Mouse (Mus musculus) stomach, embryonic 16.5 days (tissue): ENCODE data around the gene Rad9a. TPM values are rescaled to one million over a fixed set of nuclear protein-coding genes. Genes with fewer than 3 reads are reported as not detected.

ENCODE experiments used
- ATAC-seq: fragments of 200-750 bp; cut with Nextera tagmentation; 2 replicates; pipeline ENCODE4 v1.8.0; 2017; ENCODE audit warnings: moderate number of reproducible peaks, moderate TSS enrichment; ENCODE audit not compliant: insufficient read depth, low FRiP score
- H3K27ac ChIP-seq: fragments of 300-500 bp; sonication (generic); 2 replicates; pipeline ENCODE4 v1.5.1; 2014; ENCODE audit warnings: low read length
- H3K27me3 ChIP-seq: fragments of 300-500 bp; sonication (generic); 2 replicates; pipeline ENCODE4 v1.6.1; 2014; ENCODE audit warnings: low read length, control low read depth, mixed read lengths; ENCODE audit not compliant: control insufficient read depth, insufficient read depth
- H3K36me3 ChIP-seq: fragments of 300-500 bp; sonication (generic); 2 replicates; pipeline ENCODE4 v1.6.1; 2014; ENCODE audit warnings: low read length; ENCODE audit not compliant: control insufficient read depth, insufficient read depth
- H3K4me1 ChIP-seq: fragments of 300-500 bp; sonication (generic); 2 replicates; pipeline ENCODE4 v1.6.1; 2014; ENCODE audit warnings: low read length, control low read depth, mixed read lengths; ENCODE audit not compliant: control insufficient read depth, insufficient read depth
- H3K4me2 ChIP-seq: fragments of 300-500 bp; sonication (generic); 2 replicates; pipeline ENCODE4 v1.6.1; 2014; ENCODE audit warnings: low read depth, low read length, mixed read lengths
- H3K4me3 ChIP-seq: fragments of 300-500 bp; sonication (generic); replicated peaks from 2 replicates; pipeline ENCODE4 v1.5.1; 2014; ENCODE audit warnings: mild to moderate bottlenecking, low read length
- H3K9ac ChIP-seq: fragments of 300-500 bp; sonication (generic); 2 replicates; pipeline ENCODE4 v1.6.1; 2014; ENCODE audit warnings: low read length
- H3K9me3 ChIP-seq: fragments of 300-500 bp; sonication (generic); replicated peaks from 2 replicates; pipeline ENCODE4 v1.6.1; 2016; ENCODE audit warnings: low read length, control low read depth; ENCODE audit not compliant: control insufficient read depth
- WGBS: fragments of 180-500 bp; shearing (Covaris S2); extraction: QIAGEN DNeasy Blood & Tissue Kit; methylation state at CpG from one replicate; pipeline ENCODE4 v1.1.7; 2014; 5-methylcytosine and 5-hydroxymethylcytosine counted together
- polyA plus RNA-seq: library from polyadenylated mRNA; unstranded; fragments of >200 nt; fragmentation: Nextera tagmentation; extraction: Ambion mirVana; gene quantifications from 2 replicates; pipeline ENCODE4 v1.2.1, GENCODE M21; 2015

Rad9a gene
- polyA plus RNA-seq, 1 experiment from 2014 or later, result 26.7 TPM

DNA sequence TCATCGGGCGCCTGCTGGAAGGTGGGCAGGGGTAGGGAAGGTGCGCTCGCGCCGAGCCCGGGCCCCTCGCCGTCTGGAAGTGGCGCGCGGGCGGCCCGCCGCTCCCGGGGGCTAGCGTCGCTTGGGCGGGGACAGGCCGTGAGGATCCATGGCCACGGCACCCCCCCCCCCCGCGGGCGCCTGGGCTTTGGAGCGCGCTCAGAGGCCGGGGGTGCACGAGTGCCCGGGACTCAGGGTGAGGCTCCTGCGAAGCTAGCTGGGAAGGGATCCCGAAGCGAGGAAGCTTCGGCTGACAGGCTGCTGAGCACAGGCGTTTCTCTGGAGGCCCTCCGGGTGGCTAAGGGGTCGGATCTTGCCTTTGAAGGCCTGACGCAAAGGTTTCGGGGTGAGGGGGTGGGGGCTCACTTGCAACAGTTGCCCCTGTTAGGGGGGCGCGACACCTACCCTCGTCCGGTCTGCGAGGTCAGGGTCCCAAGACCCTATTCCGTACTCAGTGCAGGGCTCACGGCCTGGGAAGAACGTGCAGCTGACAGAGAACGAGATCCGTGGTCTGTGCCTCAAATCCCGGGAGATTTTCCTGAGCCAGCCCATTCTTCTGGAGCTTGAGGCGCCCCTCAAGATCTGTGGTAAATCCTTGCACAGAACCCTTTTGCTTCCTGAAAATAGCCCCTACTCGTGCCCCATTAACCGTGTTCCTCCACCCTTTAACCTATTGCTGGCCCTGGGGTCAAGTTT is 9.0 kb downstream of the Rad9a start:
- under 1% methylated on average over 50 of the region's 52 CpGs for WGBS
- H3K36me3 ChIP-seq, result peaks cover 24% of the 10 kb centered on the region; the same call in 1 of the 2 replicates

DNA sequence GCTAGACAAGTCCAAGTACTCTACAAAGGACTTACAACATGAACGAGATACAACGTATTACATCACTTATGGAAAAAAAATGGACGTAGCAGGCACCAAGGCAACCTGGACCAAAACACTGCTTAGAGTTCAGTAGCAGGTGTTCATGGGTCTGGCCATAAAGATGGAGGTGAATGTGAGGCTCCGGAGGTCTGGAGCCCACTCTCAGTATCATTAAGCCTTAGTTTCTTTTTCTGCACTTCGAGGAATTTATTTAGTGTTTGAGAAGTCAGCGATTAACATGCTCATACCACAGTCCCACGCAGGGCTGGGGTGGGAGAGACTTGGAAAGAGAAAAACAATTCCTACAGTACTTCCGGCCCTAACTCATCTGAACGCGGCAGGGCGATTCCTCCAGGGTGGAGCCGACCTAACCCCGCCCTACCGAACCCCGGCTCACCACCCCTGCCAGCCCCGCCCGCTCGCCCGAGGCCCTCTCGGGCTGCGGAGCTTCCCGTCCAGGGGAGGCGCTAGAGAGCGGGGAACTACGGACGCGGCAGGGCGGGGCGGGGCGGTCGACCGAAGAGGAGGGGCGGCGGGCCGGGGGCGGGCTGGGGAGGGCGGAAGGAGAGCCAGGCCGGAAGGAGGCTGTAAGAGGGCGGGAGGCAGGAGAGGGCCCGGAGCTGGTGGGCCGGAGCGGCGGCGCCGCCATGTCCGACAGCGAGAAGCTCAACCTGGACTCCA is 9.8 kb downstream of the Rad9a start, which contains the start of gene Ppp1ca:
Gene Ppp1ca, plus strand, starts transcription at position 538 of the 723 bp plus-strand sequence.
- peak within 1 kb of the TSS; percentile 93 for H3K4me3 ChIP-seq
- 3% methylated on average over 43 of the region's 47 CpGs for WGBS
- peak within 1 kb of the TSS; percentile 97 for H3K4me2 ChIP-seq
- ATAC-seq, result peak; percentile 95
- no peaks in the 10 kb centered on the region for H3K9me3 ChIP-seq
- no peaks in the 10 kb centered on the region for H3K27me3 ChIP-seq
- H3K4me1 ChIP-seq, result peaks cover 19% of the 10 kb centered on the region
- H3K36me3 ChIP-seq, result peaks cover 24% of the 10 kb centered on the region; the same call in 1 of the 2 replicates
- H3K27ac ChIP-seq, result peak within 1 kb of the TSS; percentile 96
- H3K9ac ChIP-seq, result peak within 1 kb of the TSS; percentile 99

More for the DNA sequence above, 9.0 kb downstream of the Rad9a start:
- ATAC-seq, result peak; percentile 48
- peak overlapping the region; percentile 93 for H3K4me3 ChIP-seq
- H3K27ac ChIP-seq, result peak overlapping the region; percentile 96
- H3K4me2 ChIP-seq, result peak overlapping the region; percentile 97
- no peaks in the 10 kb centered on the region for H3K27me3 ChIP-seq
- H3K9me3 ChIP-seq, result no peaks in the 10 kb centered on the region
- H3K9ac ChIP-seq, result peak overlapping the region; percentile 99
- peaks cover 19% of the 10 kb centered on the region for H3K4me1 ChIP-seq

DNA sequence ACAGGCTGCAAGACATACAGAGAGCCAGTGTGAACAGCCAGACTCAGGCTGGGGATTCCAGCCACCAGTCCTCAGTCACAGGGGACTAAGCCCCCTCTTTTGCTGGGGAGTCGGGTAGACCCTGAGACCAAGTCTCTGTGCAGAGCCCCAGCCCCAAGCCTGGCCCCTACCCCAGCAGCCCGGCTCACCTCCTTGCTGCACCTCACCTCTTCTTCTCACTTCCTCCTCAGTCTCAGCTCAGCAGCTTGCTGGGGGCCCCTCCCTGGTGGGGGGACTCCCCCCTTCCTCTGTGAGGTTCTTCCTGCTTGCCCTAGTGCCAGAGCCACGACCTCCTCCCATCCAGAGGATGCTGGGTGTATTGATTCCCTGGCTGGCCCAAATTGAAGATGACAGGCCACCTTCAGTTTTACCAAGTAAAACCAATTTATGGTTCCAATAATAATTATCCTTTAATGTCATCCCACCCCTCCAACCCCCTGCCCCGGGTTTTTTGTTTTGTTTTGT is 10.6 kb downstream of the Rad9a start, which contains the start of gene Tbc1d10c:
Gene Tbc1d10c, minus strand, starts transcription at position 454 of the 504 bp plus-strand sequence.
- peak within 1 kb of the TSS; percentile 97 for H3K4me2 ChIP-seq
- H3K9ac ChIP-seq, result peak within 1 kb of the TSS; percentile 99
- 54% methylated on average over 4 of the region's 4 CpGs for WGBS
- peak within 1 kb of the TSS; percentile 93 for H3K4me3 ChIP-seq
- peak within 1 kb of the TSS; percentile 96 for H3K27ac ChIP-seq
- H3K27me3 ChIP-seq, result no peaks in the 10 kb centered on the region
- peaks cover 22% of the 10 kb centered on the region; the same call in 1 of the 2 replicates for H3K36me3 ChIP-seq
- no peaks in the 10 kb centered on the region for H3K9me3 ChIP-seq
- peaks cover 19% of the 10 kb centered on the region for H3K4me1 ChIP-seq
- ATAC-seq, result no peak

DNA sequence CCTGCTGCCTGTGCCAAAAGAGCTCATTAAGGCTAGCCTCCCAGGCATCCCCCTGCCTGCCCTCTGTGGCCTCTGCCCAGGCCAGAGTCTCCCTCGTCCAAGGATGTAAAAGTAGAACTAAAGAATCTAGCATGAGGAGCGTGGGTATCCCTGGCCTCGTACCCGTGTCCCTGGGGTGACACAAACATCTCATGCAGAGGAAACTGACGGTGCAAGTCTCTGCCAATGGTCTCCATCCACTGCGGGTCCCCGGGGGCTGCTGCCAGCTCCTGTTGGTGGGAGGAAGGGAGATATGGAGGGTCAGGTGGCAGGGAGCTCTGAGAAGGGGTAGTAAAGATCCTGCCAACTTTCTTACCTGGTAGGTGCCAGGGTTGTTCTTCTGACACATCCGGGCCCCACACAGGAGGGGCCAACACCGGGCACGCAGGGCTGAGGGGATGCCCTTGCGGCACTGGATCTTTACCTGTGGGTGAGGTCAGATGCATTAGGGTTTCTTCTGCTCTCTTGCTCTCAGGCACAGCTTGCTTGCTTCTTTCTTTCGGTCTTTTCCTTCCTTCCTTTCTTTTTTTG is 12.3 kb downstream of the Rad9a start:
- no peak overlapping the region for H3K4me3 ChIP-seq
- H3K27ac ChIP-seq, result no peak overlapping the region
- H3K4me2 ChIP-seq, result no peak overlapping the region
- H3K4me1 ChIP-seq, result peaks cover 19% of the 10 kb centered on the region
- WGBS, result 90% methylated on average over 12 of the region's 12 CpGs
- H3K9ac ChIP-seq, result no peak overlapping the region
- no peaks in the 10 kb centered on the region for H3K9me3 ChIP-seq
- peaks cover 11% of the 10 kb centered on the region; the same call in 1 of the 2 replicates for H3K36me3 ChIP-seq
- no peaks in the 10 kb centered on the region for H3K27me3 ChIP-seq
- ATAC-seq, result no peak

DNA sequence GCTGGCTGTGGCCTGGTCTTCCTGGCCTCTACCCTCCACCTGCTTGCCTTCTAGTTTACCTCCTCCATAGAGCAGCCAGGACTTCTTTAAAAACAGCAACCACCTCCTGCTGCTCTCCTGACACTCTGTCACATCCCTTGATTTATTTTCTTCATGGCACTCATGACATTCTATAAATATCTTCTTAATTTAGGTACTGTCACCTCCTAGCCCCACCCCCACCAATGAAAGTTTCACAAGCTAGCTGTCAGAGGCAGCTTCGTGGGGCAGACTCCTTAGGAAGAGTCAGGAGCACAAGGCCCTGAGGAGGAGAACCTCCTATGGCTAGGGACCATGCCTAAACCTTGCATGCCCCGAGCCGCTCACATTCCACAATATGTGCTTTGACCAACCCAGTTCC is 14.2 kb downstream of the Rad9a start:
- Histone ChIP-seq H3K27ac (no peak overlapping the region), H3K9me3 (no peaks in the 10 kb centered on the region), H3K4me2 (no peak overlapping the region), H3K36me3 (no peaks in the 10 kb centered on the region), H3K27me3 (no peaks in the 10 kb centered on the region), H3K9ac (no peak overlapping the region), H3K4me1 (peaks cover 7% of the 10 kb centered on the region), H3K4me3 (no peak overlapping the region)
- 74% methylated on average over 3 of the region's 3 CpGs for WGBS
- ATAC-seq, result no peak

DNA sequence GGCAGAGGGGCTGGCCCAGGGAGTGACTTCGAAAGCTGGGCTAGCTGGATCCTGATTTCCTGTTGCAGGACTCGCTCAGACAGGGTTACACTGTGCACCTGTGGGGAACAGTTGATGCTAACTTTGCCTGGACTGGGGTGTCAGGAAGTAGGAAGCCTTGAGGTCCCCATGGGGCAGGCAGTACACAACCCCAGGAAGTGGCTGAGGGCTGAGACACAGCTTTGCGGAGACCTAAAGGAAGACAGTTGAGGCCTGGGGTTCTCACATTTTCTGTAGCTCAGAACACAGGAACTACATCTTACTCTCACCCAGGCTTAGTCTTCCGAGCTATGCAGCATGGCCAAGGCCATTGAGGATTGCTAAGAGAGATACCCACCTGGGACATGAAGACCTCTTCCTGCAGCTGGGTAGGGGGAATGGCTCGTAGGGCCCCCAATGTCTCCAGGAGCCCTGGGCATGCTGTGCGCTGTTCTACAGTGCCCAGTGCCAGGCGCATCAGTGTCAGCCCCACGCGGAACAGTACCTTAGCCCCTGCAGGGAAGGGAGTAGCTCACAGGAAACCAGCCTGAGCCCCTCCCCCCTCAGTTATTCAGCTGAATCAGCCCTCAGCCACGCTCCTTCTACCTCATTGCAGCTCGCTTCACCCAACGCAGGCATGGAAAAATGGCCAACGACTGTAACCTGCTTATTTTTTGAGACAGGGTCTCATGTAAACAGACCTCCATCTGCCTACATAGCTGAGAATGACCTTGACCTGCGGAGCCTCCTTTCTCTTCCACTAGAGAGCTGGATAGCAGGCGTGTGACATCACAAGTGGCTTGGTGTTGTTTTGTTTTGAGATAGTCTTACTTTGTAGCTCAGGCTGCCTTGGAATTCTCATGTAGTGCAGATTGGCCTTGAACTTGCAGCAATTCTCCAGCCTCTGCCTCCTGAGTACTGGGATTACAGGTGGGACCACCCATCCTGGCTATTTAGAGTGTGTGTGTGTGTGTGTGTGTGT is 16.2 kb downstream of the Rad9a start:
- Histone ChIP-seq H3K27me3 (no peaks in the 10 kb centered on the region), H3K27ac (no peak overlapping the region; the same call in 1 of the 2 replicates), H3K9me3 (no peaks in the 10 kb centered on the region), H3K9ac (0 out of 2 replicates have a peak overlapping the region, but pooled peaks have one; percentile 20), H3K4me2 (no peak overlapping the region), H3K4me1 (peaks cover 8% of the 10 kb centered on the region), H3K36me3 (no peaks in the 10 kb centered on the region), H3K4me3 (no peak overlapping the region)
- WGBS, result 50% methylated on average over 15 of the region's 15 CpGs
- ATAC-seq, result no peak

DNA sequence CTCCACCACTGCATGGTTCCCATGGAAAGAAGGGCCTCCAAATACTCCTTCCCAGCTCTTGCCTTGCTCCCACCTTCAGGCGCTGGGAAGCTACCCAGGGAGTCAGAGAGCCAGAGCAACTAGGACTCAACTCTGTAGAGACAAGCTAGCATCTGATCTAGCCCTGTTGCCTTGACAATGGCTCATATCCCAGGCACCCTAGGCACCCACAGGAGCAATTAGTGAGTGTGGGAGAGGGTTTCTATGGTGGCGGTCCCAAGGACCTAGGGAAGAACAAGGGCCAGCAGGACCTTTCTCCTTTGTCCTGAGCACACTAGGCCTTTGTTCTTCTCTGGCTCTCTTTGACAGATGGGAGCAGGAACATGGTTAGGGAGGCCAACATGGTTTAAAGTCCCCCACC is 17.8 kb downstream of the Rad9a start:
- 81% methylated on average over 2 of the region's 2 CpGs for WGBS
- ATAC-seq, result no peak

DNA sequence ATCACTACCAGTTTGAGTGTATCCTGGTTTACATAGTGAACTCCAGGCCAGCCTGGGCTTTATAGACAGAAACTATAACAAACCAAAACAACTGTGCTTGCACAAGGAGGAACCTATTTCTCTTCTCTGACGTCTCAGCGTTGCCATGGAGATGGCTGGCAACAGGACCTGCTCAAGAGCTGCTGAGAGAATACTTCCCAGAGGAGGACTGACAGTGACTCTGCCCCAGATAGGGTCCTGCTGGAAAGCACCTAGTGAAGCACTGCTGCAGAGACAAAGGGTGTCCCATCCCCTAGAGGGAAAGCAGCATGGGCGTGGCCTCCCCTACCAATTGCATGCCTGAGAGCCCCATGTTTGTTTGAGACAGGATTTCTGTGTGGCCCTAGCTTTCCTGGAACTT is 19.6 kb downstream of the Rad9a start:
- no peaks in the 10 kb centered on the region for H3K27me3 ChIP-seq
- 31% methylated on average over 3 of the region's 3 CpGs for WGBS
- no peak overlapping the region for H3K27ac ChIP-seq
- ATAC-seq, result peak; percentile 64; the same call in 1 of the 2 replicates
- no peak overlapping the region for H3K4me2 ChIP-seq
- peaks cover 8% of the 10 kb centered on the region for H3K4me1 ChIP-seq
- H3K4me3 ChIP-seq, result no peak overlapping the region
- no peak overlapping the region for H3K9ac ChIP-seq
- no peaks in the 10 kb centered on the region for H3K36me3 ChIP-seq
- H3K9me3 ChIP-seq, result no peaks in the 10 kb centered on the region

More for the DNA sequence above, 17.8 kb downstream of the Rad9a start:
- Histone ChIP-seq H3K36me3 (no peaks in the 10 kb centered on the region), H3K4me1 (peaks cover 8% of the 10 kb centered on the region), H3K4me2 (no peak overlapping the region), H3K9ac (no peak overlapping the region), H3K27me3 (no peaks in the 10 kb centered on the region), H3K9me3 (no peaks in the 10 kb centered on the region), H3K4me3 (no peak overlapping the region), H3K27ac (no peak overlapping the region)
